Mouse (Mus musculus) layer of hippocampus, adult 2 months (tissue): ENCODE measurements around the gene Dgcr2. TPM values are rescaled to one million over a fixed set of nuclear protein-coding genes. Genes with fewer than 3 reads are reported as not detected.

Source experiments
- DNase-seq, 2 experiments: peaks; one replicate each; pipeline ENCODE4 v3.0.0; 2022; ENCODE audit warnings: low spot score in 2 of 2
- H3K27ac ChIP-seq: fragments of 200-600 bp; 2 replicates; pipeline ENCODE4 v1.8.1; 2022
- H3K4me3 ChIP-seq: fragments of 200-600 bp; 2 replicates; pipeline ENCODE4 v1.8.1; 2022; ENCODE audit warnings: mild to moderate bottlenecking
- CTCF ChIP-seq: fragments of 200-600 bp; conservative IDR thresholded peaks from 2 replicates; pipeline ENCODE4 v1.8.1; 2022; ENCODE audit warnings: antibody characterized with exemption, mild to moderate bottlenecking, moderate library complexity
- total RNA-seq, 2 experiments: library from RNA; stranded (reverse); gene quantifications; 2 replicates each; pipeline ENCODE4 v1.2.3; 2021

Gene Dgcr2
- total RNA-seq, 2 experiments from 2014 or later: 104 to 112 TPM

- DNase-seq: no peak
- no peak overlapping the region for H3K27ac ChIP-seq
- TF ChIP-seq CTCF: no peak
- H3K4me3 ChIP-seq: no peak overlapping the region
Observed at GRCm38 (mm10) chr16:17853263-17853662, 45.1 kb downstream of the Dgcr2 start.

- Histone ChIP-seq H3K4me3 (no peak overlapping the region), H3K27ac (peak overlapping the region; percentile 83)
- no peak for DNase-seq
- TF ChIP-seq CTCF: no peak
Observed at GRCm38 (mm10) chr16:17851860-17852259, 46.5 kb downstream of the Dgcr2 start.

GRCm38 (mm10) chr16:17851331-17851730 lies 47.0 kb downstream of the Dgcr2 start:
- TF ChIP-seq CTCF: no peak
- Histone ChIP-seq H3K27ac (peak overlapping the region; percentile 83), H3K4me3 (no peak overlapping the region)
- DNase-seq: no peak

- H3K27ac ChIP-seq: peak overlapping the region; percentile 60; the same call in 1 of the 2 replicates
- no peak for DNase-seq
- no peak overlapping the region for H3K4me3 ChIP-seq
- no peak for TF ChIP-seq CTCF
Observed at GRCm38 (mm10) chr16:17849486-17849885, 48.9 kb downstream of the Dgcr2 start.

GRCm38 (mm10) chr16:17848928-17849327 lies 49.4 kb downstream of the Dgcr2 start:
- peak; percentile 98 for TF ChIP-seq CTCF
- DNase-seq: peak; percentile 67 to 78

GRCm38 (mm10) chr16:17848431-17848830 lies 49.9 kb downstream of the Dgcr2 start:
- peak overlapping the region; percentile 60 for H3K27ac ChIP-seq
- H3K4me3 ChIP-seq: no peak overlapping the region
- no peak for TF ChIP-seq CTCF
- DNase-seq: no peak

More at GRCm38 (mm10) chr16:17848928-17849327, 49.4 kb downstream of the Dgcr2 start:
- Histone ChIP-seq H3K27ac (peak overlapping the region; percentile 60), H3K4me3 (no peak overlapping the region)

- Histone ChIP-seq H3K27ac (no peak overlapping the region), H3K4me3 (no peak overlapping the region)
- TF ChIP-seq CTCF: no peak
- DNase-seq: no peak
Observed at GRCm38 (mm10) chr16:17843701-17844365, 54.5 kb downstream of the Dgcr2 start.

- DNase-seq: no peak
- Histone ChIP-seq H3K27ac (no peak overlapping the region), H3K4me3 (no peak overlapping the region)
- TF ChIP-seq CTCF: no peak
Observed at GRCm38 (mm10) chr16:17842437-17842836, 55.9 kb downstream of the Dgcr2 start.

DNA sequence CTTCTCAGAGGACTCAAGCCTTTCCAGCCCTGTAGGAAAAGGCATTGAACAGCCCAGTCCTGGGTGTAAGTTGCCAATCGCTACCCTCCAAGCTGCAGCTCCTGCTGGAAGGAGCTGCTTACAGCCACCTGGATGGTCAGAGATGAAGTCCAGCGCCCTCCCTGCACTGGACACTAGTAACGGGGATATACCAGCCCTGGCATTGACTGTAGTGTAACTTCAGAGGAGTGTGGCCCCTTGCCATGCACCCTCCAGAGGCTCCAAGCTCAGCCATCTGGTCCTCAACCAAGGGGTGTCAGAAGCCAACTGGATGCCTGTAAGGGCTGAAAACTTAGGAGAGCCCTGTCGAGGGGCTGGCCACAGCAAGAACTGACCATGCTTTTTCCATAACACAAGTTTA lies 58.4 kb downstream of the Dgcr2 start:
- no peak for TF ChIP-seq CTCF
- no peak for DNase-seq
- Histone ChIP-seq H3K4me3 (no peak overlapping the region), H3K27ac (peak overlapping the region; percentile 18; the same call in 1 of the 2 replicates)

GRCm38 (mm10) chr16:17838051-17838450 lies 60.3 kb downstream of the Dgcr2 start, which contains the start of gene Car15:
Car15 (minus strand) TSS chr16:17838364.
- TF ChIP-seq CTCF: no peak
- H3K4me3 ChIP-seq: no peak within 1 kb of the TSS
- DNase-seq: no peak
- no peak within 1 kb of the TSS for H3K27ac ChIP-seq

GRCm38 (mm10) chr16:17835481-17835880 lies 62.9 kb downstream of the Dgcr2 start:
- no peak overlapping the region for H3K27ac ChIP-seq
- H3K4me3 ChIP-seq: no peak overlapping the region
- DNase-seq: no peak
- TF ChIP-seq CTCF: no peak

- Histone ChIP-seq H3K4me3 (peak overlapping the region; percentile 72), H3K27ac (peak overlapping the region; percentile 95)
- TF ChIP-seq CTCF: no peak
- DNase-seq: no peak
Observed at GRCm38 (mm10) chr16:17834543-17834942, 63.8 kb downstream of the Dgcr2 start.

DNA sequence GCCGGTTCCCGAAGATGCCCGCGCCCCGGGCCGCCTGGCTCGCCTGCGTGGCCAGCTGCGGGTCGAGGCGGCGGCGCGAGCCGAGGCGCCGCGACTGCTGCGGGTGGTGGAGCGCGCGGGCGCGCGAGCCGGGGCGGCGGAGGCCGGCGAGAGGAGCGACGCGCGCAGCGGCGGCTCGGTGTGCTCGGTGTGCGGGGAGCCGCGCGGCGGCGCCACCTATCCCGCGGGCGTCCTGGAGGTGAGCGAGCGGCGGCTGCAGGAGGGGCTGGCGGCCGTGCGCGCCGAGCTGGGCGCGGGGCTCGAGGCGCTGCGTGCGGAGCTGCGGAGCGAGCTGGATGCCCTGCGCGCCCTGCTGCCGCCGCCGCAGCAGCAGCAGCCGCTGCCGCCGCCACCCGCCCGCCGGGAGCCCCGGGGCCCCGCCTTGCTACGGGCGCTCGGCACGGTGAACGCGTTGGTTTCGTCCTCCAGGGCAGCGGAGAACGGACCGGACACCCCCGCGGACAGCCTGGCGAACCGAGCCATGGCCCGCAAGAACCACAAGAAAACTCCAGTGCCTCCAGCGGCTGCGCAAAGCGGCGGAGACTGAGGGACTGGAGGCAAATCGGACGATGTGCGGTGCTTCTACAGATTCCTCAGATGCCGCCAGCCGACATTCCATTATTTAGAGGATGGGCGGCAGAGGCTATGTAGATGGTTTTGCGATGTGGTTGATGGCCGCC lies 64.5 kb downstream of the Dgcr2 start:
- DNase-seq: peak; percentile 32 to 53
- Histone ChIP-seq H3K4me3 (peak overlapping the region; percentile 72), H3K27ac (peak overlapping the region; percentile 95)
- 0 out of 2 replicates have a peak, but pooled peaks have one; percentile 6 for TF ChIP-seq CTCF

GRCm38 (mm10) chr16:17833321-17833680 lies 65.1 kb downstream of the Dgcr2 start:
- no peak for TF ChIP-seq CTCF
- Histone ChIP-seq H3K4me3 (peak overlapping the region; percentile 72), H3K27ac (peak overlapping the region; percentile 95)
- DNase-seq: peak in 1 of 2 experiments; percentile 52
